Mouse (Mus musculus): ENCODE measurements at regions not wholly inside any gene's neighbourhood (a gene's known extent, or its start where the extent isn't known, plus 50 kb on each side); places are given as distances from the start of the nearest gene placed in this dataset.

DNA sequence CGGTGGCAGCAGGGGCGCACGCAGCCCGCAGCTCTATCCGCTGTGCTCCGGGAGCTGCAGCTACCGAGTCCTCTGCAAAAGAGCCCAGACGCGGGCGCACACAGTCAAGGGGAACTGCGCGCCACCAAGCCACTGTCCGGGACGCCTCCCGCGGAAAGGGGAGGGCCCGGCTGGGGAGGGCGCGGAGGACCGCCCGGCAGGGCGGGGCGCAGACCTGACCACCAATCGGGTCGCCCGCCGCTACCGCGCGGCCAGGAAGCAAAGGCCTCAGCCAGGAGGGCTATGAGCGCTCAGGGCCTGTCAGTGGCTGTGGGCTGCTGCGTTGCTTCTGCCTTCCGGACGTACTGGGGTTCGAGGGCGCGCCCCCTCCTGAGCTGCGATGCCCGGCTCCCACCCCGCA is 1034.5 kb downstream of the Gm10330 start:
- peak; percentile 27 for DNase-seq (ENCODE audit: low spot score)

DNA sequence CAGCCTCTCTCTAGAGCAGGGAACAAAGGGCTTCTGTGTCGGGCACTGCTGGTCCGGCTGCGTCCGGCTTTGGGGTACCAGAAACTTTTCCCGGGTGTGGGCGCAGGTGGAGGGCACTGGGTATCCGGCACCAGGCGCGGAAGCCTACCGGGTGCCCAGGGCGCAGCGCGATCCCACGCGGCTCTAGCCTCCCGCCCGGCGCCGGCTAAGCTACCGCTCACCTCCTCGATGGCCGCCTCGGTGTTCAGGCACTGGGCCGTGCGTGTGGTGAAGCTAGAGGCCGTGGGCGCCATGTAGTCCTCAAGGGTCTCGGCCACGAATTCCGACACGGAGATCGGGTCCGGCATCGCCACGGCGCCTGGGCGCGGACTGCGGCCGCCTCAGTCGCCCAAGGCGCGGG is 1035.0 kb downstream of the Gm10330 start:
- peak; percentile 13 for DNase-seq (ENCODE audit: low spot score)

Measured in urinary bladder, postnatal 25 days (tissue).